Mouse (Mus musculus) megakaryocyte, adult 5-6 weeks (primary cell): ENCODE data around the gene 1520401A03Rik. TPM values are rescaled to one million over a fixed set of nuclear protein-coding genes. Genes with fewer than 3 reads are reported as not detected.

Source experiments
- ATAC-seq: 2 replicates; pipeline ENCODE4 v1.8.0; 2016; ENCODE audit warnings: mild to moderate bottlenecking, inconsistent platforms; ENCODE audit not compliant: poor library complexity, severe bottlenecking
- total RNA-seq, 2 experiments: library from RNA; stranded (forward) in 1 of 2; stranded (reverse) in 1 of 2; fragments of 153-499, 151-499 nt in 1 of 2; fragments of 221-1000, 200-1000 nt in 1 of 2; gene quantifications; 2 replicates each; pipeline versions ENCODE4 v1.2.3 to v1.2.4; 2015 to 2017

1520401A03Rik gene
- total RNA-seq, 2 experiments from 2014 or later: not detected

- no peak for ATAC-seq
Measured at GRCm38 (mm10) chr17:23744076-23744475, 21.5 kb upstream of the 1520401A03Rik start.

- no peak for ATAC-seq
Measured at GRCm38 (mm10) chr17:23742941-23743340, 20.4 kb upstream of the 1520401A03Rik start.

- ATAC-seq: no peak
Measured at GRCm38 (mm10) chr17:23742210-23742793, 19.7 kb upstream of the 1520401A03Rik start.

GRCm38 (mm10) chr17:23741359-23742209 is 19.0 kb upstream of the 1520401A03Rik start:
- ATAC-seq: no peak

GRCm38 (mm10) chr17:23740598-23741021 is 18.0 kb upstream of the 1520401A03Rik start, which contains the start of gene Paqr4:
Gene Paqr4 (minus strand): TSS chr17:23740867.
- peak; percentile 18; the same call in 1 of the 2 replicates for ATAC-seq

GRCm38 (mm10) chr17:23740136-23740584 is 17.6 kb upstream of the 1520401A03Rik start:
- peak; percentile 89 for ATAC-seq

- no peak for ATAC-seq
Measured at GRCm38 (mm10) chr17:23739202-23740135, 16.9 kb upstream of the 1520401A03Rik start.

- ATAC-seq: no peak
Measured at GRCm38 (mm10) chr17:23738836-23739201, 16.2 kb upstream of the 1520401A03Rik start.

GRCm38 (mm10) chr17:23737493-23738445 is 15.2 kb upstream of the 1520401A03Rik start:
- no peak for ATAC-seq

- no peak for ATAC-seq
Measured at GRCm38 (mm10) chr17:23734341-23734740, 11.8 kb upstream of the 1520401A03Rik start.

GRCm38 (mm10) chr17:23730441-23730840 is 7.9 kb upstream of the 1520401A03Rik start:
- no peak for ATAC-seq

- peak; percentile 73 for ATAC-seq
Measured at GRCm38 (mm10) chr17:23726758-23727142, 4.2 kb upstream of the 1520401A03Rik start.

- ATAC-seq: peak; percentile 95
Measured at GRCm38 (mm10) chr17:23725999-23726757, 3.6 kb upstream of the 1520401A03Rik start, which contains the start of gene Pkmyt1. Gene Pkmyt1 (plus strand): TSS chr17:23726336.

GRCm38 (mm10) chr17:23725477-23725876 is 2.9 kb upstream of the 1520401A03Rik start:
- ATAC-seq: no peak

GRCm38 (mm10) chr17:23721886-23722285 is 697 bp downstream of the 1520401A03Rik start:
- ATAC-seq: no peak

- no peak for ATAC-seq
Measured at GRCm38 (mm10) chr17:23719455-23719854, 3.1 kb downstream of the 1520401A03Rik start.

- no peak for ATAC-seq
Measured at GRCm38 (mm10) chr17:23717003-23717402, 5.6 kb downstream of the 1520401A03Rik start.

- peak; percentile 80 for ATAC-seq
Measured at GRCm38 (mm10) chr17:23706212-23706611, 16.4 kb downstream of the 1520401A03Rik start.
